Mouse (Mus musculus) erythroblast, embryonic 14.5 days (primary cell): ENCODE results near the gene Slc7a7.

ENCODE experiments used
- GATA1 ChIP-seq: IDR thresholded peaks from 2 replicates; pipeline ENCODE4 v1.6.1; 2012; ENCODE audit warnings: low read length, inconsistent platforms, mixed read lengths
- TAL1 ChIP-seq: IDR thresholded peaks from 3 replicates; pipeline ENCODE4 v1.6.1; 2012; ENCODE audit warnings: low read length, inconsistent platforms, mixed read lengths

- TF ChIP-seq GATA1 (no peak), TAL1 (no peak)
Observed at GRCm38 (mm10) chr14:54435194-54435918, 17.8 kb upstream of the Slc7a7 start.
